Mouse (Mus musculus) heart, postnatal 0 days (tissue): ENCODE measurements around the gene Ica1l. TPM values are rescaled to one million over a fixed set of nuclear protein-coding genes. Genes with fewer than 3 reads are reported as not detected.
"Not testable (repeated sequence)": the region's sequence is repeated elsewhere in the genome, so short reads cannot be mapped to it uniquely, and the experiment has no call there.

ENCODE experiments used
- ATAC-seq: fragments of 200-750 bp; cut with Nextera tagmentation; 2 replicates; pipeline ENCODE4 v1.8.0; 2017; ENCODE audit warnings: low read depth, moderate number of reproducible peaks, moderate library complexity; ENCODE audit not compliant: insufficient read depth
- DNase-seq: peaks from one replicate; pipeline ENCODE4 v3.0.0-alpha.2; 2016; ENCODE audit warnings: low spot score
- H3K27ac ChIP-seq: fragments of 300-500 bp; sonication (generic); 2 replicates; pipeline ENCODE4 v1.5.1; 2014; ENCODE audit warnings: low read depth, mild to moderate bottlenecking
- H3K27me3 ChIP-seq: fragments of 300-500 bp; sonication (generic); 2 replicates; pipeline ENCODE4 v1.6.1; 2014; ENCODE audit warnings: low read length, mixed read lengths; ENCODE audit not compliant: control insufficient read depth, insufficient read depth
- H3K36me3 ChIP-seq: fragments of 300-500 bp; sonication (generic); replicated peaks from 2 replicates; pipeline ENCODE4 v1.6.1; 2014; ENCODE audit warnings: low read length, mixed read lengths; ENCODE audit not compliant: control insufficient read depth, insufficient read depth
- H3K4me1 ChIP-seq: fragments of 300-500 bp; sonication (generic); 2 replicates; pipeline ENCODE4 v1.6.1; 2014; ENCODE audit warnings: antibody characterized with exemption; ENCODE audit not compliant: control insufficient read depth, insufficient read depth
- H3K4me2 ChIP-seq: fragments of 300-500 bp; sonication (generic); 2 replicates; pipeline ENCODE4 v1.6.1; 2014; ENCODE audit warnings: low read depth, mild to moderate bottlenecking, low read length, moderate library complexity
- H3K4me3 ChIP-seq: fragments of 300-500 bp; sonication (generic); 2 replicates; pipeline ENCODE4 v1.5.1; 2014; ENCODE audit warnings: low read depth, low read length
- H3K9ac ChIP-seq: fragments of 300-500 bp; sonication (generic); replicated peaks from 2 replicates; pipeline ENCODE4 v1.6.1; 2014; ENCODE audit warnings: low read depth, low read length, mixed read lengths
- H3K9me3 ChIP-seq: fragments of 300-500 bp; sonication (generic); replicated peaks from 2 replicates; pipeline ENCODE4 v1.6.1; 2016; ENCODE audit warnings: low read length; ENCODE audit not compliant: control insufficient read depth
- CTCF ChIP-seq: IDR thresholded peaks from 2 replicates; pipeline ENCODE4 v1.5.1; 2016; ENCODE audit warnings: antibody characterized with exemption, control low read depth, low read depth
- EP300 ChIP-seq: IDR thresholded peaks from 2 replicates; pipeline ENCODE4 v1.6.1; 2016; ENCODE audit warnings: antibody characterized with exemption, low read depth
- WGBS: fragments of 180-500 bp; shearing (Covaris S2); extraction: QIAGEN DNeasy Blood & Tissue Kit; methylation state at CpG from one replicate; pipeline ENCODE4 v1.1.7; 2014; 5-methylcytosine and 5-hydroxymethylcytosine counted together
- polyA plus RNA-seq: library from polyadenylated mRNA; unstranded; fragments of >200 nt; fragmentation: Nextera tagmentation; extraction: Ambion mirVana; gene quantifications from 2 replicates; pipeline ENCODE4 v1.2.1, GENCODE M21; 2015
- total RNA-seq: library from RNA; depleted of rRNA; stranded (reverse); fragments of >200 nt; gene quantifications from 2 replicates; pipeline ENCODE4 v1.2.3, GENCODE M21; 2014; ENCODE audit warnings: low replicate concordance; rRNA removed

The Ica1l gene
- total RNA-seq (not detected in 2 replicates), polyA plus RNA-seq (0.19 and 0.20 TPM in 2 replicates)

DNA sequence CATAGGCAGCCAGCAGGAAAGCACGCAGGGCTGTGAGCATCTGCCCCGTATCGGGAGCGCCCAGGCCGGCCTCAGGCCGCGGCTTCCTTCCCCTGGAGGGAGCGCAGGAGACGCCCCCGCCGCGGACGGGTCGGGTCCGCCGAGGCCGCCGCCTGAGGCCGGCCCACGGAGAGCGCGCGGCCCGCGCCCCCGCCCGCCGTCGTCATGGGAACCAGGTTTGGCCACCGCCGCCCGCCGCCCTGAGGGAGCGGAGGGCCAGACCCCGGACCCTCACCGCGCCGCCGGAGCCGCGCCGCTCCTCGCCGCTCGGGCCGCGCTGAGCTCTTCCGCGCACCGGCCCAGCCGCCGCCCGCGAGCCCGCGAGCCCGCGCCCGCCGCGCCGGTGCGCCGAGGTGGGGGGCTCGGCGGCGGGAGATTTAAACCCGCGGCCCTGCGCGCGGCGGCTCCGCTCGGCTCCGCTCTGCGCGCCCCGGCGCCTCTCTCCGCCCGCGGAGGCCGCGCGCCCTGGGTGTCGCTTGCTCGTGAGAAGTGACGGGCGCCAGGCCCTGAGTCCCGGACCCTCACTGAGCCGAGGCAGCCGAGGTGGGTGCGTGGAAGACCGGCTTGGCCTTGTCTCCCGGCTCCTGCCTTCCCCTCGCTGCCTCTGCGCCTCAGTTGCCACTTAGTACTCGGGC is at the start of gene Ica1l:
Gene Ica1l (minus strand): TSS at position 389 of the 674 bp plus-strand sequence.
- H3K4me1 ChIP-seq = no peaks in the 10 kb centered on the region
- peak within 1 kb of the TSS; percentile 78 for H3K4me3 ChIP-seq
- peak within 1 kb of the TSS; percentile 60 for H3K9ac ChIP-seq
- peak; percentile 16 for DNase-seq
- 1% methylated on average over 42 of the region's 99 CpGs for WGBS
- no peaks in the 10 kb centered on the region for H3K36me3 ChIP-seq
- H3K4me2 ChIP-seq = peak within 1 kb of the TSS; percentile 81
- no peak within 1 kb of the TSS for H3K27ac ChIP-seq
- H3K9me3 ChIP-seq = no peaks in the 10 kb centered on the region
- ATAC-seq = peak; percentile 84
- TF ChIP-seq EP300 (no peak), CTCF (no peak)
- peaks cover 15% of the 10 kb centered on the region for H3K27me3 ChIP-seq

DNA sequence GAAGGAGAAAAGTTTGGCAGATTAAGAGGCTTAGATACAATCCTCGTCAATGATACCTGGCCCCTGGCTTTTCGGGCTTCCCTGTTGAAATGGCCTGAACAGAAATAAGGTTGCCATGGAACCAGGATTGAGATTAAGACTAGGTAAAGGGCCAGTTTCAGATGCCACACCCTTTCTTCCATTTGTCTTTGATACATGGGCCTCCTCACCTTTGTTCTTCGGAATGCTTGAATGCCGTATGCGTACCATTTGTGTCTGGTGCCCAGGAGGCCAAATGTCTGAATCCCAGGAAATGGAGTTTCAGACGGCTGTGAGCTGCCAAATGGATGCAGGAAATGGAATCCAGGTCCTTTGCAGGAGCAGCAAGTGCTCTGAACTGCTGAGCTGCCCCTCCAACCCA is 33.4 kb upstream of the Ica1l start:
- WGBS = 74% methylated on average over 6 of the region's 6 CpGs

DNA sequence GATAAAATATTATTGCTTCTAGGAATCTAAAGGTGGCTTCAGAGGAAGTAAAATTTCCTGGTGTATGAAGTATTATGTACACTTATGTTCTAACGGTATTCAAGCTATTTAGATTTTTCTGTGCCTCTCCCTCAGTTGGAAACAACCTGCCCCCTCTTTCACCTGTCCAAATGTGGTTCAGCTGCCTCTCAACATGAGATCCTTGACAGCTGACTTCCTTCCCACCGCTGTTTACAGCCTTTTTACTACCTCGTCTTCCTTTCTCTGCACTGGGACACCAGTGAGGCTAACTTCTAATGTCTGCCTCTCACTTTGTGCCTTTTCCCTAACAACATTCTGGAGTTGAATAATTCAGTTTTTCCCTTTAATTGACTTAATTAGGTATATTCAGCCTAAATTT is 32.6 kb upstream of the Ica1l start:
- peaks cover 28% of the 10 kb centered on the region for H3K36me3 ChIP-seq
- peak overlapping the region; percentile 56; the same call in 1 of the 2 replicates for H3K27ac ChIP-seq
- TF ChIP-seq CTCF (no peak), EP300 (no peak)
- H3K9ac ChIP-seq = no peak overlapping the region
- DNase-seq (no peak), ATAC-seq (no peak)
- H3K4me2 ChIP-seq = no peak overlapping the region
- no peaks in the 10 kb centered on the region for H3K4me1 ChIP-seq
- H3K27me3 ChIP-seq = no peaks in the 10 kb centered on the region
- no peaks in the 10 kb centered on the region for H3K9me3 ChIP-seq
- 81% methylated on average over 3 of the region's 3 CpGs for WGBS
- H3K4me3 ChIP-seq = no peak overlapping the region

More for the DNA sequence above, 33.4 kb upstream of the Ica1l start:
- Histone ChIP-seq H3K27me3 (no peaks in the 10 kb centered on the region), H3K9ac (no peak overlapping the region), H3K36me3 (peaks cover 31% of the 10 kb centered on the region), H3K9me3 (no peaks in the 10 kb centered on the region), H3K4me2 (no peak overlapping the region), H3K4me1 (no peaks in the 10 kb centered on the region), H3K4me3 (no peak overlapping the region), H3K27ac (peak overlapping the region; percentile 7; the same call in 1 of the 2 replicates)
- TF ChIP-seq EP300 (no peak), CTCF (no peak)
- no peak for DNase-seq
- no peak for ATAC-seq

DNA sequence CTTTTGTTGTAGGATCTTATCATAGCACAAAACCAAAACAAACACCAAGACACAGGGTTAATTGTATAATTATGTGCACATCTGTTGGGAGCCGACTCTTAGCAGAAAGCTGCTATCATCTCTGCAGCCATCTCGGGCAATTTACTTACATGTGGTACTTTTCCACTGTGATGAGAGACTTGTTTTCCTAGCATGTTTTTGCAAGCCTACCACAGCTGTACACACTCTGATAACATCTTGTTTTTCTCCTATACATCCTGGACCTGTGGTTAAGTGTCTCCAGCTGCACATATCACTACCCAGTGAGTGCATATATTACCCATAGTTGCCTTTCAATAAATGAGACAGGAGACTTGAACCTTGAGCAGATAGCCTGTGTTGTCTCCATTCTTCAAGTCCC is 32.0 kb upstream of the Ica1l start:
- no peak for TF ChIP-seq EP300
- Histone ChIP-seq H3K4me1 (no peaks in the 10 kb centered on the region), H3K9me3 (no peaks in the 10 kb centered on the region), H3K4me3 (no peak overlapping the region), H3K9ac (no peak overlapping the region), H3K4me2 (no peak overlapping the region), H3K27ac (peak overlapping the region; percentile 56; the same call in 1 of the 2 replicates), H3K27me3 (no peaks in the 10 kb centered on the region), H3K36me3 (peaks cover 24% of the 10 kb centered on the region)
- no peak for DNase-seq
- WGBS = 67% methylated on average over 2 of the region's 2 CpGs
- no peak for ATAC-seq

DNA sequence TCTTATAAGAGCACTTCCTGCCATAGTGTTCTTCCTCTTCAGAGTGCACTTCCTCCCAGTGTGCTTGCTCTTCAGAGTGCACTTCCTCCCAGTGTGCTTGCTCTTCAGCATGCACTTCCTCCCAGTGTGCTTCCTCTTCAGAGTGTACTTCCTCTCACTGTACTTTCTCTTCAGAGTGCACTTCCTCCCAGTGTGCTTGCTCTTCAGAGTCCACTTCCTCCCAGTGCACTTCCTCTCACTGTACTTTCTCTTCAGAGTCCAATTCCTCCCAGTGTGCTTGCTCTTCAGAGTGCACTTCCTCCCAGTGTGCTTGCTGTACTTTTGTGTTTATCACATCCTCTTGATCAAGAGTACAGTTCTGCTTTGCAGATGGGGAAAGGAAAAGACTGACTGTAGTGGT is 27.7 kb upstream of the Ica1l start:
- not testable (repeated sequence) for DNase-seq, ATAC-seq, H3K4me2 ChIP-seq

DNA sequence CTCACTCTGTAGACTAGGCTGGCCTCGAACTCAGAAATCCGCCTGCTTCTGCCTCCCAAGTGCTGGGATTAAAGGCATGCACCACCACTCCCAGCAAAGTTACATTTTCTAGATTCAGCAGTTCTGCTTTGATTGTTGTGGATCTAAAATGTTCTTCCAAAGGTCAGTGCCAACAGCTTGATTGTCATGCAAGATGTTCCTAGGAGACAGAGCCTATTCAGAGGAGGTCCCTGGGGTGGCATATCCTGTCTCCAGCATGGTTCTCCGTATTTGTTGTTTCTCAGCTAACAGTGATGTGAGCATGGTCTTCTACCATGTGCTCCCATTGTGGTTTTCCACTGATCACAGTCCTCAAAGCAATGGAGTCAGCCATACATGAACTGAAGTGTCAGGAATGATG is 13.3 kb upstream of the Ica1l start:
- H3K4me2 ChIP-seq = no peak overlapping the region
- H3K4me1 ChIP-seq = no peaks in the 10 kb centered on the region
- ATAC-seq (no peak), DNase-seq (no peak)
- WGBS = 88% methylated on average over 3 of the region's 3 CpGs
- TF ChIP-seq EP300 (no peak), CTCF (no peak)
- H3K36me3 ChIP-seq = no peaks in the 10 kb centered on the region
- no peaks in the 10 kb centered on the region for H3K9me3 ChIP-seq
- no peaks in the 10 kb centered on the region for H3K27me3 ChIP-seq
- no peak overlapping the region for H3K27ac ChIP-seq
- no peak overlapping the region for H3K4me3 ChIP-seq
- no peak overlapping the region for H3K9ac ChIP-seq

More for the DNA sequence above, 27.7 kb upstream of the Ica1l start:
- not testable (repeated sequence) for H3K36me3 ChIP-seq, H3K9me3 ChIP-seq, H3K4me1 ChIP-seq, H3K27ac ChIP-seq, H3K27me3 ChIP-seq, H3K9ac ChIP-seq, H3K4me3 ChIP-seq
